Mouse (Mus musculus) heart, embryonic 12.5 days (tissue): Measurements from ENCODE around the gene Smok3a. TPM values are rescaled to one million over a fixed set of nuclear protein-coding genes. Genes with fewer than 3 reads are reported as not detected.

Source experiments
- polyA plus RNA-seq: library from polyadenylated mRNA; unstranded; fragments of >200 nt; fragmentation: Nextera tagmentation; extraction: Ambion mirVana; gene quantifications from 2 replicates; pipeline ENCODE4 v1.2.1, GENCODE M21; 2016

Smok3a gene
- polyA plus RNA-seq, 1 experiment from 2014 or later, result not detected

Other genes with a start within 250 kb of the Smok3a start
- 28.0 and 31.8 TPM in 2 replicates for gene Ppp1r35, start 242.4 kb upstream of the Smok3a start, polyA plus RNA-seq
- 8.8 and 11.0 TPM in 2 replicates for gene Mepce, start 233.6 kb upstream of the Smok3a start, polyA plus RNA-seq
- gene Zcwpw1, start 233.5 kb upstream of the Smok3a start, polyA plus RNA-seq, result 10.9 and 11.4 TPM in 2 replicates
- gene Pilra, start 185.0 kb upstream of the Smok3a start, polyA plus RNA-seq, result 2.3 and 2.5 TPM in 2 replicates
- 0.26 and 0.57 TPM in 2 replicates for gene Pilrb1, start 163.2 kb upstream of the Smok3a start, polyA plus RNA-seq
- gene Pilrb2, start 149.4 kb upstream of the Smok3a start, polyA plus RNA-seq, result 1.9 and 2.7 TPM in 2 replicates
- gene Cyp3a13, start 99.6 kb upstream of the Smok3a start, polyA plus RNA-seq, result 0.08 and 0.09 TPM in 2 replicates
- 0.05 TPM in 1 of 2 replicates, not detected in the other for gene Gjc3, start 58.2 kb upstream of the Smok3a start, polyA plus RNA-seq
- not detected in 2 replicates for gene Azgp1, start 39.7 kb upstream of the Smok3a start, polyA plus RNA-seq
- gene Smok3b, start 168 bp downstream of the Smok3a start, polyA plus RNA-seq, result not detected in 2 replicates
- gene Smok3c, start 31.9 kb downstream of the Smok3a start, polyA plus RNA-seq, result not detected in 2 replicates
- 15.7 and 15.9 TPM in 2 replicates for gene Zkscan1, start 63.8 kb downstream of the Smok3a start, polyA plus RNA-seq
- 37.6 and 38.1 TPM in 2 replicates for gene Zscan21, start 95.6 kb downstream of the Smok3a start, polyA plus RNA-seq
- 9.9 and 10.0 TPM in 2 replicates for gene Zfp113, start 134.5 kb downstream of the Smok3a start, polyA plus RNA-seq
- 249 and 253 TPM in 2 replicates for gene Cops6, start 139.8 kb downstream of the Smok3a start, polyA plus RNA-seq
- 12.1 and 12.6 TPM in 2 replicates for gene Ap4m1, start 150.7 kb downstream of the Smok3a start, polyA plus RNA-seq
- gene Mcm7, start 151.2 kb downstream of the Smok3a start, polyA plus RNA-seq, result 136 and 138 TPM in 2 replicates
- 73.9 and 78.5 TPM in 2 replicates for gene Taf6, start 166.2 kb downstream of the Smok3a start, polyA plus RNA-seq
- gene Cnpy4, start 166.2 kb downstream of the Smok3a start, polyA plus RNA-seq, result 26.2 and 26.5 TPM in 2 replicates
- gene Mblac1, start 173.1 kb downstream of the Smok3a start, polyA plus RNA-seq, result 5.1 and 6.2 TPM in 2 replicates
- not detected in 2 replicates for gene Nxpe5, start 204.6 kb downstream of the Smok3a start, polyA plus RNA-seq
- gene Lamtor4, start 234.2 kb downstream of the Smok3a start, polyA plus RNA-seq, result 62.4 and 70.7 TPM in 2 replicates
- gene BC037034, start 242.8 kb downstream of the Smok3a start, polyA plus RNA-seq, result 7.9 and 8.0 TPM in 2 replicates